Mouse (Mus musculus): Measurements from ENCODE around the gene Adam1b. TPM values are rescaled to one million over a fixed set of nuclear protein-coding genes. Genes with fewer than 3 reads are reported as not detected.

The Adam1b gene
- polyA plus RNA-seq (2012; rRNA removed), result not detected in 2 replicates

DNA sequence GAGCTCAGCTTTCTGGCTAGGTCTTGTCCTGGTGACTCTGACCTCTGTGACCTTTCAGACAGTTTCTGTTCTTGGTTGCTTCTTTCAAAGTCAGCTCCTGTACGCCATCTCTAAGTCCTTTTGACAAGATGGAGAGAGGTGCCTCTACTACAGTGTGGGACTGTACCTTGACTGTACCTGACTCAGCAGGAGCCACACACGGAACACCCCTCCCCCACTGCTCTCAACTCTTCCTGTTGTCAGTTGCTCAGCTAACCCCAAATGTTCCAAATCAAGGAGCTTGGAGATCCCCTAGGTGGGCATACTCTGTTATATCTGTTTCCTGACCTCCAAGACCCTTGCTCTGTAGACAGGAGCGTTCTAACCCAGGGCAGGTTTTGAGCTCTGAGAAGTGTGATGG, at the start of gene Adam1b:
TSS of gene Adam1b (minus strand) at position 205 of the 400 bp plus-strand sequence.
- no peak within 1 kb of the TSS for H3K4me3 ChIP-seq (ENCODE audit: insufficient read depth, low read length)
- TF ChIP-seq CTCF (IDR thresholded peaks at IDR 0.05; ENCODE audit: extremely low read depth, insufficient read depth, low read length) (no peak), POLR2A (IDR thresholded peaks at IDR 0.05; ENCODE audit: extremely low read depth, insufficient read depth, low read length) (no peak)
- H3K27ac ChIP-seq (ENCODE audit: insufficient read depth, low read length), result no peak within 1 kb of the TSS
- no peaks in the 10 kb centered on the region for H3K4me1 ChIP-seq (ENCODE audit: control insufficient read depth, insufficient read depth, low read length)

- peaks cover 2% of the 10 kb centered on the region; the same call in 1 of the 2 replicates for H3K4me1 ChIP-seq (ENCODE audit: control insufficient read depth, insufficient read depth, low read length)
- H3K27ac ChIP-seq (ENCODE audit: insufficient read depth, low read length), result no peak overlapping the region
- TF ChIP-seq CTCF (IDR thresholded peaks at IDR 0.05; ENCODE audit: extremely low read depth, insufficient read depth, low read length) (no peak), POLR2A (IDR thresholded peaks at IDR 0.05; ENCODE audit: extremely low read depth, insufficient read depth, low read length) (no peak)
- no peak overlapping the region for H3K4me3 ChIP-seq (ENCODE audit: insufficient read depth, low read length)
These were observed 46.0 kb upstream of the Adam1b start for GRCm38 (mm10) chr5:121549196-121549595.

- H3K4me3 ChIP-seq (ENCODE audit: insufficient read depth, low read length), result no peak overlapping the region
- TF ChIP-seq POLR2A (IDR thresholded peaks at IDR 0.05; ENCODE audit: extremely low read depth, insufficient read depth, low read length) (no peak), CTCF (IDR thresholded peaks at IDR 0.05; ENCODE audit: extremely low read depth, insufficient read depth, low read length) (no peak)
- H3K4me1 ChIP-seq (ENCODE audit: control insufficient read depth, insufficient read depth, low read length), result peaks cover 4% of the 10 kb centered on the region; the same call in 1 of the 2 replicates
- no peak overlapping the region for H3K27ac ChIP-seq (ENCODE audit: insufficient read depth, low read length)
These were observed 43.8 kb upstream of the Adam1b start for GRCm38 (mm10) chr5:121547084-121547483.

- Histone ChIP-seq H3K4me3 (ENCODE audit: insufficient read depth, low read length) (peak overlapping the region; percentile 50; the same call in 1 of the 2 replicates), H3K27ac (ENCODE audit: insufficient read depth, low read length) (no peak overlapping the region), H3K4me1 (ENCODE audit: control insufficient read depth, insufficient read depth, low read length) (peaks cover 4% of the 10 kb centered on the region; the same call in 1 of the 2 replicates)
- TF ChIP-seq POLR2A (IDR thresholded peaks at IDR 0.05; ENCODE audit: extremely low read depth, insufficient read depth, low read length), result no peak
- peak; percentile 56 for TF ChIP-seq CTCF (IDR thresholded peaks at IDR 0.05; ENCODE audit: extremely low read depth, insufficient read depth, low read length)
These were observed 43.3 kb upstream of the Adam1b start for GRCm38 (mm10) chr5:121546530-121546895.

- Histone ChIP-seq H3K4me3 (ENCODE audit: insufficient read depth, low read length) (peak within 1 kb of the TSS; percentile 50), H3K27ac (ENCODE audit: insufficient read depth, low read length) (peak within 1 kb of the TSS; percentile 68), H3K4me1 (ENCODE audit: control insufficient read depth, insufficient read depth, low read length) (peaks cover 4% of the 10 kb centered on the region; the same call in 1 of the 2 replicates)
- TF ChIP-seq POLR2A (IDR thresholded peaks at IDR 0.05; ENCODE audit: extremely low read depth, insufficient read depth, low read length) (peak; percentile 88), CTCF (IDR thresholded peaks at IDR 0.05; ENCODE audit: extremely low read depth, insufficient read depth, low read length) (no peak)
These were observed 42.7 kb upstream of the Adam1b start, which contains the start of gene Mapkapk5 for GRCm38 (mm10) chr5:121545793-121546529. Mapkapk5 (minus strand) TSS chr5:121545905.

- peak within 1 kb of the TSS; percentile 50 for H3K4me3 ChIP-seq (ENCODE audit: insufficient read depth, low read length)
- peak within 1 kb of the TSS; percentile 68 for H3K27ac ChIP-seq (ENCODE audit: insufficient read depth, low read length)
- peaks cover 4% of the 10 kb centered on the region; the same call in 1 of the 2 replicates for H3K4me1 ChIP-seq (ENCODE audit: control insufficient read depth, insufficient read depth, low read length)
- no peak for TF ChIP-seq CTCF (IDR thresholded peaks at IDR 0.05; ENCODE audit: extremely low read depth, insufficient read depth, low read length)
- no peak for TF ChIP-seq POLR2A (IDR thresholded peaks at IDR 0.05; ENCODE audit: extremely low read depth, insufficient read depth, low read length)
These were observed 41.9 kb upstream of the Adam1b start, which contains the start of the genes Adam1a and Gm42878 for GRCm38 (mm10) chr5:121544910-121545792. Adam1a (minus strand) TSS chr5:121545482. Gm42878 (minus strand) TSS chr5:121545482.

GRCm38 (mm10) chr5:121543370-121543769, 40.1 kb upstream of the Adam1b start:
- peaks cover 4% of the 10 kb centered on the region; the same call in 1 of the 2 replicates for H3K4me1 ChIP-seq (ENCODE audit: control insufficient read depth, insufficient read depth, low read length)
- TF ChIP-seq CTCF (IDR thresholded peaks at IDR 0.05; ENCODE audit: extremely low read depth, insufficient read depth, low read length), result no peak
- TF ChIP-seq POLR2A (IDR thresholded peaks at IDR 0.05; ENCODE audit: extremely low read depth, insufficient read depth, low read length), result no peak
- H3K27ac ChIP-seq (ENCODE audit: insufficient read depth, low read length), result no peak overlapping the region
- H3K4me3 ChIP-seq (ENCODE audit: insufficient read depth, low read length), result no peak overlapping the region

GRCm38 (mm10) chr5:121541235-121541634, 38.0 kb upstream of the Adam1b start:
- no peak for TF ChIP-seq POLR2A (IDR thresholded peaks at IDR 0.05; ENCODE audit: extremely low read depth, insufficient read depth, low read length)
- peak; percentile 22; the same call in 1 of the 2 replicates for TF ChIP-seq CTCF (IDR thresholded peaks at IDR 0.05; ENCODE audit: extremely low read depth, insufficient read depth, low read length)
- no peak overlapping the region for H3K27ac ChIP-seq (ENCODE audit: insufficient read depth, low read length)

DNA sequence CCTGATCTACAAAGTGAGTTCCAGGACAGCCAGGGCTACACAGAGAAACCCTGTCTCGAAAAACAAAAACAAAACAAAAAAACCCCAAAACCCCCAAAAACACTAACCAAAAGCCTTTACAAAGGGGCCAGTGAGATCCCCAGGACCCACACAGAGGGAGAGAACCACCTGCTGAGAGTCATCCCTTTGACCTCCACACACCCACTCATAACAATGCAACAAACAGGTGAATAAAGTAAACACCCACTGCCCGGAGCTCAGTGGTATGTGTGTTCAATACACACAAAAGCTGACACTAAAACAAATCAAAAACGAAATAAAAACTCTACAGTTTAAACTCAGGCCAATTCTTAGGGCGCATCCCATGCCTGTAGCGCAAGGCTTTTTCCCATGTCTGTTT, 36.8 kb upstream of the Adam1b start:
- Histone ChIP-seq H3K4me1 (ENCODE audit: control insufficient read depth, insufficient read depth, low read length) (peaks cover 4% of the 10 kb centered on the region; the same call in 1 of the 2 replicates), H3K27ac (ENCODE audit: insufficient read depth, low read length) (no peak overlapping the region), H3K4me3 (ENCODE audit: insufficient read depth, low read length) (no peak overlapping the region)
- TF ChIP-seq POLR2A (IDR thresholded peaks at IDR 0.05; ENCODE audit: extremely low read depth, insufficient read depth, low read length) (no peak), CTCF (IDR thresholded peaks at IDR 0.05; ENCODE audit: extremely low read depth, insufficient read depth, low read length) (no peak)

More at GRCm38 (mm10) chr5:121541235-121541634, 38.0 kb upstream of the Adam1b start:
- Histone ChIP-seq H3K4me1 (ENCODE audit: control insufficient read depth, insufficient read depth, low read length) (peaks cover 4% of the 10 kb centered on the region; the same call in 1 of the 2 replicates), H3K4me3 (ENCODE audit: insufficient read depth, low read length) (no peak overlapping the region)
